Mouse (Mus musculus) heart, embryonic 12.5 days (tissue): ENCODE results near the gene Impdh1. TPM values are rescaled to one million over a fixed set of nuclear protein-coding genes. Genes with fewer than 3 reads are reported as not detected.

Source experiments
- ATAC-seq: fragments of 200-750 bp; cut with Nextera tagmentation; 2 replicates; pipeline ENCODE4 v1.8.0; 2017; ENCODE audit warnings: moderate TSS enrichment, moderate library complexity; ENCODE audit not compliant: insufficient number of reproducible peaks, low FRiP score
- H3K27ac ChIP-seq: fragments of 300-500 bp; sonication (generic); 2 replicates; pipeline ENCODE4 v1.5.1; 2016; ENCODE audit warnings: mild to moderate bottlenecking, moderate library complexity; ENCODE audit not compliant: poor library complexity, severe bottlenecking
- H3K27me3 ChIP-seq: fragments of 300-500 bp; sonication (generic); replicated peaks from 2 replicates; pipeline ENCODE4 v1.6.1; 2016; ENCODE audit warnings: mild to moderate bottlenecking, moderate library complexity
- H3K36me3 ChIP-seq: fragments of 300-500 bp; sonication (generic); 2 replicates; pipeline ENCODE4 v1.6.1; 2016; ENCODE audit warnings: mild to moderate bottlenecking, moderate library complexity
- H3K4me1 ChIP-seq: fragments of 300-500 bp; sonication (generic); replicated peaks from 2 replicates; pipeline ENCODE4 v1.6.1; 2016; ENCODE audit warnings: mild to moderate bottlenecking
- H3K4me2 ChIP-seq: fragments of 300-500 bp; sonication (generic); 2 replicates; pipeline ENCODE4 v1.6.1; 2016; ENCODE audit warnings: mild to moderate bottlenecking, moderate library complexity
- H3K4me3 ChIP-seq: fragments of 300-500 bp; sonication (generic); 2 replicates; pipeline ENCODE4 v1.5.1; 2016; ENCODE audit warnings: mild to moderate bottlenecking
- H3K9ac ChIP-seq: fragments of 300-500 bp; sonication (generic); 2 replicates; pipeline ENCODE4 v1.6.1; 2016; ENCODE audit warnings: mild to moderate bottlenecking, moderate library complexity
- H3K9me3 ChIP-seq: fragments of 300-500 bp; sonication (generic); replicated peaks from 2 replicates; pipeline ENCODE4 v1.6.1; 2016; ENCODE audit warnings: mild to moderate bottlenecking, moderate library complexity
- WGBS: fragments of 180-500 bp; shearing (Covaris S2); methylation state at CpG from one replicate; pipeline ENCODE4 v1.1.7; 2016; 5-methylcytosine and 5-hydroxymethylcytosine counted together
- polyA plus RNA-seq: library from polyadenylated mRNA; unstranded; fragments of >200 nt; fragmentation: Nextera tagmentation; extraction: Ambion mirVana; gene quantifications from 2 replicates; pipeline ENCODE4 v1.2.1, GENCODE M21; 2016

The Impdh1 gene
- polyA plus RNA-seq: 39.5 and 40.8 TPM in 2 replicates

DNA sequence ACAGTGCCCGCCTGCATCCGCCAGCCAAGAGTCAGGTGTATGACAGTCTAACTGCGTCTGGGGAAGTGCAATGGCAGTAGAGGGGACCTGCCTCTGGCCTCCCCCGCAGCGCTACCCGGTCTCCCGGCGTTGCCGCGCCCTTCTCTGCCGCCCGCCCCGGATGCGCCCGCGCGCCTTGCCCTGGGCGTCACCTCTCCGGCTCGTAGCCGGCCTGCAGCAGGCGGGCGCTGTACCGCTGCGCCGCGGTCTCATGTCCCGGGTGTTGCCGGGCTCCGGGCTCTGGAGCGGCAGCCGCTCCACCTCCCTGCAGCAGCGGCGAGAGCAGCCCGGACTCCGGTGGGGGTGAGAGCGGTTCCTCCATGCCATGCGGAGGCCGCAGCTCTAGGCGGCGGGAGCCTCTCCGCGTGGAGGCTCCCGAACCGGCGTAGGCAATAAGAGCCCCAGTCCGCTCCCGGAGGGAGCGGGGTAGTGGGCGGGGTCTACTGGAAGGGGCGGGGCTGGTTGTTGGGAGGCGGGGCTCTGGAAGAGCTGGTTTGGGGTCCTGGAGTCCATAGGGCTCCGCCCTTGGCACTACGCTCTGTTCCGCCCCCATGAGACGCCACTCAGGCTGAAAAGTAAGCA, at the start of gene Impdh1:
Gene Impdh1, minus strand, starts transcription at position 484 of the 621 bp plus-strand sequence.
- H3K27ac ChIP-seq: no peak within 1 kb of the TSS
- under 1% methylated on average over 55 of the region's 56 CpGs for WGBS

DNA sequence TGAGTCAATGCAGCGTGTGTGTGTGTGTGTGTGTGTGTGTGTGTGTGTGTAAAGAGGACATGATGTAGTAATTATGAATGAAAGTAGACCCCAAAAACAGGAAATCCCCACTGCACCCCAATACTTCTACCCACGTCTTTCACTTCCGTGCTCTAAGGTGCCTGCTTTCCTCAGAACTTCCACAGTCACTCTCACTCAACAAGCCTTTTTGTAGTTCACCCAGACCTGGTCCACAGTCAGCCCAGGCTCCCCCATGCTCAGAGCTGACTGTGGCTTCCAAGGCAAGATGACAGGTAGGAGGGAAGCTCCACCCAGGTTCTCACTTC, 48.3 kb upstream of the Impdh1 start:
- Histone ChIP-seq H3K4me2 (no peak overlapping the region), H3K27me3 (peaks cover 3% of the 10 kb centered on the region; the same call in 1 of the 2 replicates), H3K9ac (no peak overlapping the region), H3K4me1 (no peaks in the 10 kb centered on the region), H3K9me3 (no peaks in the 10 kb centered on the region), H3K27ac (no peak overlapping the region), H3K36me3 (no peaks in the 10 kb centered on the region), H3K4me3 (no peak overlapping the region)
- 82% methylated on average over 3 of the region's 3 CpGs for WGBS
- ATAC-seq: no peak

More for the DNA sequence above, at the start of gene Impdh1:
- no peaks in the 10 kb centered on the region for H3K9me3 ChIP-seq
- H3K4me2 ChIP-seq: peak within 1 kb of the TSS; percentile 97
- H3K9ac ChIP-seq: peak within 1 kb of the TSS; percentile 73
- peaks cover 31% of the 10 kb centered on the region for H3K4me1 ChIP-seq
- peaks cover 14% of the 10 kb centered on the region for H3K27me3 ChIP-seq
- peak within 1 kb of the TSS; percentile 78 for H3K4me3 ChIP-seq
- peak; percentile 80 for ATAC-seq
- H3K36me3 ChIP-seq: no peaks in the 10 kb centered on the region

DNA sequence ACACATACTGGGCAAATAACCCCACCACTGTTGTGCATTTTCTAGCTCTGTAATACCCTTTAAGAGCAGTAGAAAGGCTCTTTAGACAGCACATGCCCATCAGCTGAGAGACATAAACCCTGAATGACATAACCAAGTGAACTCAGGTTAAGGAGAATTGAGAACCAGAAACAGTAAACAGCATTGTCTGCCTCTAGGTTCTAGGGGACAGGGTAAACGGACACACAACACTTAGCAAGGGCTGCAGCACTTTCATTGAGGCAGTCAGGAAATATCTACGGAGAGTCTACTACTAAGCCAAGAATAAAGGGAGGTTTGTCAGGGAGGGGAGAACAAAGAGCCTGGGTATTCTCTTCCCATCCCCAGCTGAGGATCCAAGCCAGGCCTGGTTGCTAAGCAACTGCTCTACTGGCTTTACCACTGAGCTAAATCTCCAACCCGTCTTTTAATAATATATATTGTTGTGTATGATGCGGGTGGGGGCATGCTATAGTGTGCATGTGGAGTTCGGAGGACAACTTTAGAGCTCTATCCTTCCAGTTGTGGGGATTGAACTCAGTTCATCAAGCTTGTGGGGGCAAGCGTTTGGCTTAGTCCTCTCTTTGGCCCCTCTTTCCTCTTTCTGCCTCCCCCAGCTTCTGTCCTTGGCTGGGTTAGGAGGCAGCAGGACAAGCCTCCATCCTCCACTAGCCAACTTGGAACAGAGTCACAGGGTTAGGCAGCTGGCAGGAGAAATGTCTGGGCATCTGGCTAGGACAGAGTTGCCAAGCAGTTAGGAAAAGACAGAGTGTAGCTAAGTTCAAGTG, 47.7 kb upstream of the Impdh1 start:
- no peak overlapping the region for H3K27ac ChIP-seq
- no peaks in the 10 kb centered on the region for H3K4me1 ChIP-seq
- no peak overlapping the region for H3K4me2 ChIP-seq
- H3K9ac ChIP-seq: no peak overlapping the region
- H3K27me3 ChIP-seq: peaks cover 3% of the 10 kb centered on the region; the same call in 1 of the 2 replicates
- ATAC-seq: no peak
- no peaks in the 10 kb centered on the region for H3K36me3 ChIP-seq
- H3K4me3 ChIP-seq: no peak overlapping the region
- H3K9me3 ChIP-seq: no peaks in the 10 kb centered on the region
- 61% methylated on average over 6 of the region's 6 CpGs for WGBS

DNA sequence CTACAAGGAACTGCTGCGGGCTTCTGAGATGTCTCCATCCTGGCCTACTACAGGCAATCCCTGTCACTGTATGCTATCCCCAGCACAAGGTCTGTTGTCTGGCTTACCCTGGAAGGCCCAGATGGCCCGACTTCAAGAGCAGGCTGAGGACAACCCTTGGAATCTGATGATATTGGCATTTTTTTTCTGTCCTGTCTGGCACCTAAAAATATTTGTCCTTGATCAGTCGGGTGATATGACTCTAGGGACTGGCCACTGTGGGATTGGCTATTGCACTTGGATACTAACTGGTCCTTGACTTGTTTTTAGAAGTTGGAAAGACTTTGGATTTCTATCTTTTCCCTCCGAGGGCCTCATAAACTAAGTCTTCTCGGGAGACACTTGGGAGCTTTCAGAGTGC, 45.7 kb upstream of the Impdh1 start:
- WGBS: 64% methylated on average over 5 of the region's 5 CpGs
- Histone ChIP-seq H3K4me2 (no peak overlapping the region), H3K9ac (no peak overlapping the region), H3K36me3 (no peaks in the 10 kb centered on the region), H3K4me1 (no peaks in the 10 kb centered on the region), H3K9me3 (no peaks in the 10 kb centered on the region), H3K4me3 (no peak overlapping the region), H3K27ac (no peak overlapping the region), H3K27me3 (peaks cover 6% of the 10 kb centered on the region; the same call in 1 of the 2 replicates)
- no peak for ATAC-seq

DNA sequence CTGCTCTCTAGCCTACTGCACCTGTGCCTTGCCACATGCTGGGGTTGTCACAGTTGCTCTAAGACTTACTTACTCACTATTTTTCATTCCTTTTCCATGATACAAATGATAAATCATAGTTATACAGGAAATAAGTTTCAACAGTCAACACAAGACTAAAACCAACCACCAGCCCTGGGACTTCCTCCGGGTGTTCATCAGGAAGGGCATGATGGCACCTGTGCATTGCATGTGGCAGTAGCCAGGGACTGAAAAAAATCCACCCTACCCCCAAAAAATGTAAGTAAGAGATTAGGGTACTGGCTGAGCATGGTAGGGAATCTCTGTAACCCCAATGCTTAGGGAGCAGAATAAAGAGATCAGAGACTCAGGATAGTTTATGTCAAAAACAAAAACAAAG, 43.3 kb upstream of the Impdh1 start:
- ATAC-seq: no peak
- Histone ChIP-seq H3K36me3 (no peaks in the 10 kb centered on the region), H3K9me3 (no peaks in the 10 kb centered on the region), H3K27ac (no peak overlapping the region), H3K4me1 (no peaks in the 10 kb centered on the region), H3K27me3 (peaks cover 6% of the 10 kb centered on the region; the same call in 1 of the 2 replicates), H3K4me2 (no peak overlapping the region), H3K4me3 (no peak overlapping the region), H3K9ac (no peak overlapping the region)
- 71% methylated on average over 1 of the region's 1 CpGs for WGBS

DNA sequence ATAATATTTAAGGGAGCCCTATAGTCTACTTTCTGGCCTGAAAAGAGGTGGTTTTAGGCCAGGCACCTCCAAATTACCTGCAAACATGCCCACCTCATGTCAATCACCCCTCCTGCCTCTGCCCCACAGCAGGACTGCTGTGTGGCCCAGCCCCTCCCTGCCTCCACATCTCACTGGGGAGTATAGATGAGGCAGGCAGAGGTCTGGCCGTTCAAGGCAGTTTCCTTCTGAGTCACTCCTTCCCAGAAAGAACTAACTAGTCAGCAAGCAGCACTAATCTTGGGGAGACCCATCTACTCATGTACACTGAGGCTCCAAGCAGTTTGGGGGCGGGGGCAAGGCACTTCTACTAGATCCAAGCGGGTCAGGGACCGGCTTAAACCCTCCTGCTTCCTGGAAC, 30.9 kb upstream of the Impdh1 start:
- ATAC-seq: no peak
- Histone ChIP-seq H3K36me3 (no peaks in the 10 kb centered on the region), H3K4me2 (no peak overlapping the region), H3K4me1 (0 out of 2 replicates have a peak, but pooled peaks cover 6% of the 10 kb centered on the region), H3K9me3 (no peaks in the 10 kb centered on the region), H3K27ac (no peak overlapping the region), H3K4me3 (no peak overlapping the region), H3K9ac (no peak overlapping the region), H3K27me3 (no peaks in the 10 kb centered on the region)
- 56% methylated on average over 4 of the region's 4 CpGs for WGBS

DNA sequence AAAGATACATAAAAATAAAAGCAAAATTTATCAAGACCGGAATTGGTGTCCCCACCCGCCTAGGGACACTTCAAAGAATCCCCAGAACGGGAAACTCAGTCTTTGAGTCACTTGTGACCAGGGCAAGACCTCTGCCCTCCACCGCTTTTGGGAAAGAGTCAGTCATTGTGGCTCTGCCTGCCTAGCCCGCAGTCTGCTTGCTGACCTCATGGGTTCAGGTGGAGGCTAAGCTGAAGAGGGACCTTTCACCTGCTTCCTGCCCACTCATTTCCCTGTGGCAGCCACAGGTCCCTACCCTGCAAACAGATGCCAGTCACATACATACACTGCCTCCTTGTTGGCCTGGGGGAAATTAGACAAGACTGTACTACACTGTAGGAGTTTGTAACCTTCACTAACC, 30.4 kb upstream of the Impdh1 start:
- WGBS: 62% methylated on average over 5 of the region's 5 CpGs
- no peaks in the 10 kb centered on the region for H3K36me3 ChIP-seq
- no peak overlapping the region for H3K4me3 ChIP-seq
- no peak overlapping the region for H3K9ac ChIP-seq
- H3K27me3 ChIP-seq: no peaks in the 10 kb centered on the region
- H3K9me3 ChIP-seq: no peaks in the 10 kb centered on the region
- ATAC-seq: no peak
- H3K4me2 ChIP-seq: no peak overlapping the region
- H3K27ac ChIP-seq: no peak overlapping the region
- 0 out of 2 replicates have a peak, but pooled peaks cover 6% of the 10 kb centered on the region for H3K4me1 ChIP-seq

DNA sequence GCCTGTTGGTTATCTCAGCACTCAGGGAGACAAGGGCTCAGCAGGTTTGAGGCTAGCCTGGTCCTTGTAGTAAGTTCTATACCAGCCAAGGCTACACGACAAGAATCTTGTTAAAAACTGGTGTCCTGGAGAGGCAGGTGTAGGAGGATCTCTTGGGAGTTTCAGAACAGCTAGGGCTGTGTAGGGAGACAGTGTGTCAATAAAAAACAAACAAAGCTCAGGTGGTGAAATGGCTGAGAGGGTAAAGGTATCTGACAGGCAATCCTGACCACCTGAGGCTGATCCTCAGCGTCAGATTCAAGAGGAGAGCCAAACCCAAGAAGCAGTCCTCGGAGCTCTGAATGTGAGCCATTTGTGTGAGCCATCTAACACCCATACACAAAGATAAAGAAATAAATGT, 30.0 kb upstream of the Impdh1 start:
- Histone ChIP-seq H3K27me3 (no peaks in the 10 kb centered on the region), H3K4me3 (no peak overlapping the region), H3K4me1 (0 out of 2 replicates have a peak, but pooled peaks cover 6% of the 10 kb centered on the region), H3K9ac (no peak overlapping the region), H3K36me3 (no peaks in the 10 kb centered on the region), H3K27ac (no peak overlapping the region), H3K9me3 (no peaks in the 10 kb centered on the region), H3K4me2 (no peak overlapping the region)
- ATAC-seq: no peak
- WGBS: 63% methylated on average over 3 of the region's 3 CpGs

DNA sequence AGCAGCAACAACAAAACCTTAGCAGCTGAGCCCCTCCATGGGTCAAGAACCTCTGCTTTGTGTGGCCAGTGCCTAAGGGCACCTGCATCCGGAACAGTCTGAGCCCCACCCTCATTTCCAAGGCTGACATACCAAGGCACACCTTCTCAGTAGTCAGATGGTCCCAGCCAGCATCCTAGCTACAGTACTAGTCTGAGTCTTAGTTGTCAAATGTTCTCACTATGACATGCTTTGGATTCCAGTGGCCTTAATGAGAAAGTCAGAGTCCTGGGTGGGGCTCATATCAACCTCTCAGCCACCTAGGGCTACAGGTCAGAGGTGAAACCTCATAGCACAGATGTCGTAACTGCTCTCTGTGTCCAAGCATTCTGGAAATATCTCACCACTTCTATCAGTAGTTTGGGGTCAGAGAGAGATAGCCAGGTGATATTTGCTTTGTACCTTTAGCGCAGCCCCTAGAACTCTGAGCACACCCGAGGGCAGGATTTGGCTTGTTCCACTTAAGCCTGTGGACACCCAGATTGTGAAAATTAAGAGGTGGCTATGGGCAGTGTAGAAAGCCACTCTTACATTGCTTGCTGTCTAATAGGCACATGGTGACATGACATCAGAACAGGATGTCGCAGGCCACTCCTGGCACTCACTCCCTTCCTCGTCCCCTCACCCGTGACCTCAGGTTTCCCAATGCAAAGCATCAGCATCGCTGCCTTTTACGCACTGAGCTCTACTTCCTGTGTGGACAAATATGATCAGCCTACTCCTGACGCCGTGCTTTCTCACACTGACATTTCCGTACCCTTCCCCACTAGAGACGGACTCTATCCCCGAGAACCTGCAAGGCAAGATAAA, 29.3 kb upstream of the Impdh1 start:
- Histone ChIP-seq H3K4me3 (no peak overlapping the region), H3K4me2 (no peak overlapping the region), H3K9me3 (no peaks in the 10 kb centered on the region), H3K36me3 (no peaks in the 10 kb centered on the region), H3K9ac (no peak overlapping the region), H3K27ac (no peak overlapping the region), H3K4me1 (0 out of 2 replicates have a peak, but pooled peaks cover 6% of the 10 kb centered on the region), H3K27me3 (no peaks in the 10 kb centered on the region)
- ATAC-seq: 0 out of 2 replicates have a peak, but pooled peaks have one; percentile 45
- 38% methylated on average over 14 of the region's 14 CpGs for WGBS

DNA sequence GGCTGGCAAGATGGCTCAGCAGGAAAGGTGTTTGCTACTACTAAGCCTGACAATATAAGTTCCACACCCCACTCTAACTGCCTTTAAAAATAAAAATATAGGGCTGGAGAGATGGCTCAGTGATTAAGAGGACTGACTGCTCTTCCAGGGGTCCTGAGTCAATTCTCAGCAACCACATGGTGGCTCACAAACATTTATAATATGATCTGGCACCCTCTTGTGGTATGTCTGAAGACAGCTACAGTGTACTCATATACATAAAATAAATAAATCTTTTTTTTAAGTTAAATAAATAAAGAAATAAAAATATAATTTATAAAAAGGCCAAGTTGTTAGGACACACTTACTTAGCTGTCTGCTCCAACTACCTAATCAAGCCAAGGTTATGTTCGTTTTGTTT, 26.1 kb upstream of the Impdh1 start:
- H3K9ac ChIP-seq: no peak overlapping the region
- 0 out of 2 replicates have a peak, but pooled peaks cover 6% of the 10 kb centered on the region for H3K4me1 ChIP-seq
- H3K9me3 ChIP-seq: no peaks in the 10 kb centered on the region
- H3K36me3 ChIP-seq: no peaks in the 10 kb centered on the region
- WGBS: 45% methylated on average over 1 of the region's 1 CpGs
- no peak for ATAC-seq
- no peaks in the 10 kb centered on the region for H3K27me3 ChIP-seq
- H3K4me2 ChIP-seq: no peak overlapping the region
- H3K27ac ChIP-seq: no peak overlapping the region
- H3K4me3 ChIP-seq: no peak overlapping the region

DNA sequence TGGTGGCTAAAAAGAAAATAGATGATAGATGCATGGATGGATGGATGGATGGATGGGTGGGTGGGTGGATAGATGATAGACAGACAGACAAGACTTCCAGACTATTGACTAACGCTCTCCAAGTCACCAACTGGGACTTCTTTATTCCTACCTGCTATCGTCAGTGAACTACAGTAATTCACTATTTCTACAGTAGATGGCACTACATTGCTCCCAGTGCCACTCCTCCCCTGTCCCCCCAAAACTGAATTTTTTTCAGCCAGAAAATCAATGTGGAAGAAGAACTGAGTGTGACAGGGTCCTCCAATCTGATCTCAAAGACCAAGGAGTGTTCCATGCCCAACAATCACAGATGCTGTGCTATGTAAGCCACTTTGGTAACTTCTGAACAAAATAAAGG, 25.5 kb upstream of the Impdh1 start:
- ATAC-seq: no peak
- WGBS: 75% methylated on average over 2 of the region's 2 CpGs

More for the DNA sequence above, 25.5 kb upstream of the Impdh1 start:
- Histone ChIP-seq H3K36me3 (no peaks in the 10 kb centered on the region), H3K9me3 (no peaks in the 10 kb centered on the region), H3K4me1 (0 out of 2 replicates have a peak, but pooled peaks cover 6% of the 10 kb centered on the region), H3K27ac (no peak overlapping the region), H3K4me2 (no peak overlapping the region), H3K9ac (no peak overlapping the region), H3K27me3 (no peaks in the 10 kb centered on the region), H3K4me3 (no peak overlapping the region)
